Mouse (Mus musculus) small intestine, adult 2 months (tissue): ENCODE data around the gene Gucy2c.

ENCODE experiments used
- CTCF ChIP-seq: fragments of 200-500 bp; IDR thresholded peaks from 2 replicates; pipeline ENCODE4 v1.5.1; 2012; ENCODE audit warnings: low read depth, mild to moderate bottlenecking, control low read depth, inconsistent platforms, low read length, moderate library complexity, mixed read lengths; ENCODE audit not compliant: insufficient replicate concordance, insufficient read length; ENCODE audit errors: extremely low read depth
- POLR2A ChIP-seq: fragments of 200-500 bp; IDR thresholded peaks from 2 replicates; pipeline ENCODE4 v1.6.1; 2012; ENCODE audit warnings: low read depth, mild to moderate bottlenecking, control low read depth, inconsistent platforms, low read length, moderate library complexity

DNA sequence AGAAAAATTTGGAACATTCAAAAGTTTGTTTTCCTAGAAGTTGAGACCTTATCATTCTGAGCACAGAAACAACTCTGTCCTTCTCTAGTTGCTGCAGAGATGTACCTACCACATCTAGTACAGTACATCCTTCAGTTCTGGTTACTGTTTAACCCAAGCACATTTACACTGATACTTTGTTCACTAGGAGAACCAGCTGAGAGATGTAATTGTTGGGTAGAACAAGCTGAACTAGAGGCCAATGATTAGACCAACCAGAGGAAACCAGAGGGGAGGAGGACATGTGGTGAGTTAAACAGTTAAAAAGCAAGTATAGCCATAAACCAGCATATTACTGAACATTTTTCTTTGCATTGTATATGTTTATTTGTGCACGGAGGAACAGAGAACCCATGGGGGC is 5.2 kb downstream of the Gucy2c start:
- TF ChIP-seq CTCF (no peak), POLR2A (no peak)
